Mouse (Mus musculus): ENCODE measurements at regions not wholly inside any gene's neighbourhood (a gene's known extent, or its start where the extent isn't known, plus 50 kb on each side); places are given as distances from the start of the nearest gene placed in this dataset.

- no peak for DNase-seq
Observed at GRCm38 (mm10) chr3:42935418-42935817, 1193.0 kb downstream of the D3Ertd751e start.

GRCm38 (mm10) chr3:42977066-42977465 lies 1234.7 kb downstream of the D3Ertd751e start:
- no peak for DNase-seq

Data from cerebellum, adult 9-10 months (tissue).